Mouse (Mus musculus) limb, embryonic 12.5 days (tissue): ENCODE data around the gene Ren1. TPM values are rescaled to one million over a fixed set of nuclear protein-coding genes. Genes with fewer than 3 reads are reported as not detected.
A peak's percentile ranks its signal among the peaks of the same experiment; 100 is the strongest.

Experiments
- ATAC-seq: fragments of 200-750 bp; cut with Nextera tagmentation; 2 replicates; pipeline ENCODE4 v1.8.0; 2017; ENCODE audit warnings: low read depth, moderate TSS enrichment; ENCODE audit not compliant: insufficient number of reproducible peaks, insufficient read depth, low FRiP score, low TSS enrichment
- H3K27ac ChIP-seq: fragments of 300-500 bp; sonication (generic); 2 replicates; pipeline ENCODE4 v1.5.1; 2016; ENCODE audit warnings: mild to moderate bottlenecking, moderate library complexity
- H3K27me3 ChIP-seq: fragments of 300-500 bp; sonication (generic); 2 replicates; pipeline ENCODE4 v1.6.1; 2016; ENCODE audit warnings: mild to moderate bottlenecking, moderate library complexity
- H3K36me3 ChIP-seq: fragments of 300-500 bp; sonication (generic); 2 replicates; pipeline ENCODE4 v1.6.1; 2016; ENCODE audit warnings: mild to moderate bottlenecking, moderate library complexity
- H3K4me1 ChIP-seq: fragments of 300-500 bp; sonication (generic); replicated peaks from 2 replicates; pipeline ENCODE4 v1.6.1; 2016
- H3K4me2 ChIP-seq: fragments of 300-500 bp; sonication (generic); 2 replicates; pipeline ENCODE4 v1.6.1; 2016; ENCODE audit warnings: mild to moderate bottlenecking, moderate library complexity
- H3K4me3 ChIP-seq: fragments of 300-500 bp; sonication (generic); replicated peaks from 2 replicates; pipeline ENCODE4 v1.5.1; 2016; ENCODE audit warnings: mild to moderate bottlenecking
- H3K9ac ChIP-seq: fragments of 300-500 bp; sonication (generic); replicated peaks from 2 replicates; pipeline ENCODE4 v1.6.1; 2016; ENCODE audit warnings: mild to moderate bottlenecking, moderate library complexity
- H3K9me3 ChIP-seq: fragments of 300-500 bp; sonication (generic); 2 replicates; pipeline ENCODE4 v1.6.1; 2016; ENCODE audit warnings: mild to moderate bottlenecking, moderate library complexity
- WGBS: fragments of 180-500 bp; shearing (Covaris S2); methylation state at CpG from one replicate; pipeline ENCODE4 v1.1.7; 2016; 5-methylcytosine and 5-hydroxymethylcytosine counted together
- polyA plus RNA-seq: library from polyadenylated mRNA; unstranded; fragments of >200 nt; fragmentation: Nextera tagmentation; extraction: Ambion mirVana; gene quantifications from 2 replicates; pipeline ENCODE4 v1.2.1, GENCODE M21; 2016

Gene Ren1
- not detected in 2 replicates for polyA plus RNA-seq

DNA sequence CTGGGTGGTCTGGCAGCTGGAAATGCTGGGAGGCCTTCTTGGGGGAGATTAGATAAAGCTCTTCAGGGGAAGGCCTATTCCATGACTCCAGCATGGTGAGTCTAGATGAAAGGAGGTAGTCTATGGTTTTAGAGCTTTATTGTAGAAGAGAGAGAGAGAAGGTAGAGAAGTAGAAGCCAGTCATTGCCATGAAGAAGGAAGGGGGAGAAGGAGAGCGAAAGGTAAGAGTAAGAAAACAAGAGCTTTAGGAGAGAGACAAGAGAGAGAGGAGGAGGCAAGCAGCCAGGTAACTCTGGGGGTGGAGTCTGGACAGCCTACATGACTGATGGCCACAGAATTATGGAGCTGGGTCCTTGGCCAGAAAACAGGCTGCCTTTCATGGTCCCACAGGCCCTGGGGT is at the start of gene Ren1:
Ren1 (plus strand) TSS at position 301 of the 400 bp plus-strand sequence.
- no peak within 1 kb of the TSS for H3K9ac ChIP-seq
- WGBS = 92% methylated on average over 1 of the region's 1 CpGs
- H3K27me3 ChIP-seq = peaks cover 18% of the 10 kb centered on the region; the same call in 1 of the 2 replicates
- no peaks in the 10 kb centered on the region for H3K4me1 ChIP-seq
- no peak within 1 kb of the TSS for H3K4me3 ChIP-seq
- H3K27ac ChIP-seq = no peak within 1 kb of the TSS
- no peak within 1 kb of the TSS for H3K4me2 ChIP-seq
- no peak for ATAC-seq
- H3K9me3 ChIP-seq = no peaks in the 10 kb centered on the region
- H3K36me3 ChIP-seq = no peaks in the 10 kb centered on the region

DNA sequence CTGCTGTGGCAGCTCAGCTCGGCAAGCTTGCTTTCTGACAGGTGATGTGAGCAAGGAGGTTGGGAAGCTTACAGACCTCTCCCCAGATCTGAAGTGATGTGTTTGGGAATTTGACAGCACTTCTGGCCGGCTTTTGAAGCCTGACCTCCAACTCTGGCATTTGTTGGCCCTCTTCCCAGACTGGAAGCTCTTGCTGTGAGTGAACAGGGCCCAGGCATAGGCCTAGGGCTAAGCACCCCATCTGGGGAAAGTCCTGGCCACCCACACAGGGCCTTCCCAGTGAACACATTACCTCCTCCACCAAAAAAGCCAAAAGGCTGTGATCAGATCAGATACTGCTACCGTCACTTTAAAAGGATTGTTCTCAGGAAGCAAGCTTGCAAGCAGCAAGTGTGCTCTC is 47.8 kb upstream of the Ren1 start:
- no peak overlapping the region for H3K9ac ChIP-seq
- no peaks in the 10 kb centered on the region for H3K36me3 ChIP-seq
- H3K27ac ChIP-seq = 0 out of 2 replicates have a peak overlapping the region, but pooled peaks have one; percentile 45
- H3K4me3 ChIP-seq = no peak overlapping the region
- peaks cover 13% of the 10 kb centered on the region for H3K4me1 ChIP-seq
- H3K9me3 ChIP-seq = no peaks in the 10 kb centered on the region
- 59% methylated on average over 3 of the region's 3 CpGs for WGBS
- H3K4me2 ChIP-seq = no peak overlapping the region
- ATAC-seq = no peak
- H3K27me3 ChIP-seq = peaks cover 36% of the 10 kb centered on the region

DNA sequence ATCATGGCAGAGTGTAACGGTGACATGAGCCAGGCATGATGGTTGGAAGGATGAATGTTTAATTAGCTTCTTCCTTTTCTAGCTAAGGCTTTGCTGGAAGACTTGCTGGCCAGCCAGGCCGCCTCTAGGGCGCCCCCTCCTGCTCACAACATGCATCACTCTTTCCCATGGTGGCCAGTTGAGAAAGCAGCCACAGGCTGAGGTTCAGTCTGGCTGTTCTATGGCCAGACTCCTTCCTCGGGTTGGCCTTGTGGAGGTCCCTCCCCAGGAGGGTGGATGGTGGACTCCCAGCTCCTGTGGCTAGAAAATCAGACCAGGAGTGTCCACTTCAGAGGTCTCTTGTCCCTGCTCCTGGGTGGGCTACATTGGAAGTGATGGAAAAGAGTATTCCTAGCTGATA is 43.5 kb upstream of the Ren1 start:
- Histone ChIP-seq H3K9me3 (no peaks in the 10 kb centered on the region), H3K27ac (no peak overlapping the region), H3K4me2 (no peak overlapping the region), H3K4me3 (no peak overlapping the region), H3K27me3 (no peaks in the 10 kb centered on the region; the same call in 1 of the 2 replicates), H3K36me3 (no peaks in the 10 kb centered on the region), H3K9ac (no peak overlapping the region), H3K4me1 (no peaks in the 10 kb centered on the region; the same call in 1 of the 2 replicates)
- 9% methylated on average over 4 of the region's 4 CpGs for WGBS
- ATAC-seq = no peak

DNA sequence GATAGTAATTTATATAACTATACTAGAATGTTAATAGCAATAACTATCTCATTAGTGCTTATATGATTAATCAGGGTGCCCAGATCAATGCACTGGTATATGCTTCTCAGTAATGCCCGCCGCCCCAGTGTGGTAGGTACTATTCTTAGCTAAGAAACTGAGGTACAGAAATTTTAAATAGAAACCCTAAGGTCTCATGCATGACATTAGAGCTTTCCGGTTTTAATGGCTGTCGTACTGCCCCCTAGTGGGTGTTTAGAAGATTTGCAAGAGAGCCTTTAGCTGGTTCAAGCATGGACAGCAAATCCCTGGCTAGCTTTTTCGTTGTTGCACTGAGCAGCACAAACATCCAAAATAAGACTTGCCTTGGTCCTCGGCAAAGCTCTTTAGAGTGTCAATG is 43.0 kb upstream of the Ren1 start:
- Histone ChIP-seq H3K27me3 (no peaks in the 10 kb centered on the region; the same call in 1 of the 2 replicates), H3K4me1 (no peaks in the 10 kb centered on the region; the same call in 1 of the 2 replicates), H3K9me3 (no peaks in the 10 kb centered on the region), H3K9ac (no peak overlapping the region), H3K36me3 (no peaks in the 10 kb centered on the region), H3K27ac (no peak overlapping the region), H3K4me3 (no peak overlapping the region), H3K4me2 (no peak overlapping the region)
- no peak for ATAC-seq
- 18% methylated on average over 6 of the region's 6 CpGs for WGBS

DNA sequence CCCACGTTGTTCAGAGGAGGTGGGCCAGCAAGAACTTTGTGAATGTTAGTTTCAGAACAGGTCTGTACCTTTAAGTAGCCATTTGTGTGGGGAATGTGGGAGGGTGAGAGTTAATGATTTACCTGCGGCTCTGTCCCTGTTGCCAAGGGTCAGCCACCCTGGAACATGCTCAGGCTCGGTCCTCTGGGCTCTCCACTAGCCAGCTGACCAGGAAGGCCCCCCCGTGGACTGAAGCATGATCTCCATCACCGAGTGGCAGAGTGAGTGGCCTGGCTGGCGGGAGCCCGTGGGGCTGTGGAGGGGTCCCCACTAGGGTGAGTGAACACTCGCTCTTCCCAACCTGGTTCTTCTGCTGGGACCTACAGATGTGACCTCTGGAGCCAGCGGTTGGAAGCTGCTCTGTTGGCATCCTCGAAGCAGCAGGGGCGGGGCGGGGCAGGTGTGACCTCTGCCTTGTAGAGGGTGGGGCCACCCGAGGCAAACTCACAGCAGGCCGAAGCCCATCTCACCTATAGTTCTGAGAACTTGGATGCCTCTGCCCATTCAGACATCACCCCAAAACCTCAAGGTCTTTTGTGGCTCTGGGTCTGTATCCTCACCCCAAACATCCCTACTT is 40.5 kb upstream of the Ren1 start, which contains the start of gene Golt1a:
Golt1a (plus strand) TSS at position 149 of the 616 bp plus-strand sequence.
- no peak within 1 kb of the TSS for H3K9ac ChIP-seq
- no peaks in the 10 kb centered on the region; the same call in 1 of the 2 replicates for H3K4me1 ChIP-seq
- H3K9me3 ChIP-seq = no peaks in the 10 kb centered on the region
- no peaks in the 10 kb centered on the region for H3K36me3 ChIP-seq
- no peak within 1 kb of the TSS for H3K27ac ChIP-seq
- H3K4me2 ChIP-seq = no peak within 1 kb of the TSS
- H3K4me3 ChIP-seq = no peak within 1 kb of the TSS
- 50% methylated on average over 14 of the region's 14 CpGs for WGBS
- no peak for ATAC-seq
- H3K27me3 ChIP-seq = peaks cover 5% of the 10 kb centered on the region; the same call in 1 of the 2 replicates

DNA sequence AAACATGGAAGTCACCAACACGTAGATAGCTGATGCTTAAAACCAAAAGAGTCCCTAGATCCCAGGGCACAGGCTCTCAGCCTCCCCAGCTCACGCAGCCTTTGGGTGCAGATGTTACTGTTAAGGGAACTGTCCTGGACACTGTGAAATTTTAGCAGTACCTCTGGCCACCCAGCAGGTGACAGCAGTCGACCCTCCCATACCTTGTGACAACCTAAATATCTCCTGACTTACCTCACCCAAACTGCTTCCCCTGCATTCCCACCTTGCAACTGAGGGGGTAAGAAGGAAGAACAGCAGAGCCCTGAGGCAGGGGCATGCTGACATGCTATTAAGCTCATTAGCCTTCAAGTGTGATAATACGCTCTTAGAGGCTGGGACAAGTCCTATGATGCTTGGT is 39.1 kb upstream of the Ren1 start:
- Histone ChIP-seq H3K9me3 (no peaks in the 10 kb centered on the region), H3K9ac (no peak overlapping the region), H3K27me3 (peaks cover 5% of the 10 kb centered on the region; the same call in 1 of the 2 replicates), H3K4me1 (no peaks in the 10 kb centered on the region; the same call in 1 of the 2 replicates), H3K4me3 (no peak overlapping the region), H3K36me3 (no peaks in the 10 kb centered on the region), H3K27ac (no peak overlapping the region), H3K4me2 (no peak overlapping the region)
- ATAC-seq = no peak
- 57% methylated on average over 4 of the region's 4 CpGs for WGBS

DNA sequence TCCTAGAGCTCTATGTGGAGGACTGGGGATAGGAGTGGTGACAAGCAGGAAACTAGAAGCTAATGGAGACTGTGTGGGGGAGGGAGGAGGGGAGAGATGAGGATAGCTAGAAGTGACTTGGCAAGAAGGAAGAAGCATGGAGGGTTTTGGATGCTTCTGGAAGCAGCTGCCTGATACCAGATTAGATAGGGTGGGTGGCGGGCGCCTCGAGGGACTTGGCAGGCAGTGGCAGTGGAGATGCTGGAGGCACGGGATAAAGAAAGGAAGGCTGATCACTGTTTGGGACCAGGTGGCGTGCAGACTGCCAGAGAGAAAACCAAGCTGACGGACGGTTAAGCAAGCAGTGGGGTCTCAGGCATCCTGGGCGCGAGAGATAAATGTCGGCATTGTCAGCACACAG is 38.4 kb upstream of the Ren1 start:
- 41% methylated on average over 10 of the region's 10 CpGs for WGBS
- Histone ChIP-seq H3K4me3 (no peak overlapping the region), H3K9ac (no peak overlapping the region), H3K4me2 (no peak overlapping the region), H3K9me3 (no peaks in the 10 kb centered on the region), H3K27me3 (peaks cover 5% of the 10 kb centered on the region; the same call in 1 of the 2 replicates), H3K27ac (no peak overlapping the region), H3K4me1 (no peaks in the 10 kb centered on the region; the same call in 1 of the 2 replicates), H3K36me3 (no peaks in the 10 kb centered on the region)
- ATAC-seq = no peak

DNA sequence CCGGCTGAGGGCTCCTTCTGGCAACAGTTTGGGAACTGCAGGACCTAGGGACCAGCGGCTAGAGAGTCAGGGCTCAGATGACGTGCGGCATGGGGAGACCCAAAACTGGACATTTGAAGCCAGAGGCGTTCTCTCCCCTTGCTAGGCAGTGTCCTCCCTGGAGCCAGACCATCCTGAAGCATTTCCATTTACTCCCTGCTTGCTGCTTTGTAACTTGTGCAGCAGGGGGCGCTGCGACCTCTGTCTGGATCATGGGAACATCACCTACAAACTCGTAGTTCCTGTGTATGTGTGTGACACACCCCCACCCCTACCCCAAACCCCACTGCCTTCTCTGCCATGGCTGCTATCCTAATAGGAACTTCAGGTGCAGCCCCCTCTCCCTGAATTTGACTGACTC is 35.9 kb upstream of the Ren1 start:
- ATAC-seq = no peak
- peaks cover 5% of the 10 kb centered on the region; the same call in 1 of the 2 replicates for H3K27me3 ChIP-seq
- H3K4me3 ChIP-seq = no peak overlapping the region
- no peaks in the 10 kb centered on the region for H3K4me1 ChIP-seq
- H3K27ac ChIP-seq = no peak overlapping the region
- no peak overlapping the region for H3K9ac ChIP-seq
- no peak overlapping the region for H3K4me2 ChIP-seq
- no peaks in the 10 kb centered on the region for H3K36me3 ChIP-seq
- 28% methylated on average over 8 of the region's 8 CpGs for WGBS
- no peaks in the 10 kb centered on the region for H3K9me3 ChIP-seq

DNA sequence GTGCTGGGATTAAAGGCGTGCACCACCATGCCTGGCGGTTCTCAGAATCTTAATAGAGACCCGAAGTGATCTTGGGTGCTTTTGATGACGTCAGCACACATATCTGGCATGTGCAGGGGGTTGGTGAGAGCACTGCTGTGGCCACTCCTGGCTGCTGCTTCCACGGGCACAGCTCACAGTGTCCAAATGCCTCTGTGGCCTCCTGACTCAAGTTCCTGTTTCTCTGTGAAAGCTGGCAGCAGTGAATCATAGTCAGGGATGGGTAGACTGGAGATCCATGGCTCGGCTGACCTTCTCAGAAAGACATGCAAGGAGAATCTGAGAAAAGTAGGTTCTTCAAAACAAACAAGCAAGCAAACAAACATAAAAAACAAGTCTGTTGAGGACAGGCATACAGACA is 34.5 kb upstream of the Ren1 start:
- H3K4me2 ChIP-seq = no peak overlapping the region
- no peak for ATAC-seq
- peaks cover 5% of the 10 kb centered on the region; the same call in 1 of the 2 replicates for H3K27me3 ChIP-seq
- H3K9ac ChIP-seq = no peak overlapping the region
- H3K4me1 ChIP-seq = no peaks in the 10 kb centered on the region
- no peaks in the 10 kb centered on the region for H3K36me3 ChIP-seq
- 85% methylated on average over 6 of the region's 6 CpGs for WGBS
- no peak overlapping the region for H3K27ac ChIP-seq
- no peaks in the 10 kb centered on the region for H3K9me3 ChIP-seq
- no peak overlapping the region for H3K4me3 ChIP-seq

DNA sequence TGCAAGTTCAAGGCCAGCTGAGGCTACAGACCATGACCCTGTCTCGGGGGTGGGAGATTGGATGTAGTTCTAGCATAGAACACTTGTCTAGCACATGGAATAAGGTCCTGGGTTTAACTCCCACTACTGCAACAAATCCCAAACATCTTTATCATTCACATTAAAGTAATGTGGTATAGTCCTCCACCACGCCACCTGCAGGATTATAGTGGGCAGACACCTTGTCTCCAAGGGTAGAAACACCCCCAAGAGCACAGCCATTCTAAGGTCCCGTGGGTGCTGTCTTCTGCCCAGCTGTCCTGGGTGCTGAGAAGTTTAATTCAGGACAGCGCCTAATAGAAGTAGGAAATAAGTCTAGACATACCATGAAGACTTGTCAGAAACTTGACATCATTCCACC is 33.7 kb upstream of the Ren1 start:
- H3K9ac ChIP-seq = no peak overlapping the region
- no peaks in the 10 kb centered on the region for H3K9me3 ChIP-seq
- no peak for ATAC-seq
- no peaks in the 10 kb centered on the region for H3K4me1 ChIP-seq
- 83% methylated on average over 4 of the region's 4 CpGs for WGBS
- no peak overlapping the region for H3K27ac ChIP-seq
- no peak overlapping the region for H3K4me3 ChIP-seq
- no peaks in the 10 kb centered on the region for H3K36me3 ChIP-seq
- peaks cover 5% of the 10 kb centered on the region; the same call in 1 of the 2 replicates for H3K27me3 ChIP-seq
- H3K4me2 ChIP-seq = no peak overlapping the region

DNA sequence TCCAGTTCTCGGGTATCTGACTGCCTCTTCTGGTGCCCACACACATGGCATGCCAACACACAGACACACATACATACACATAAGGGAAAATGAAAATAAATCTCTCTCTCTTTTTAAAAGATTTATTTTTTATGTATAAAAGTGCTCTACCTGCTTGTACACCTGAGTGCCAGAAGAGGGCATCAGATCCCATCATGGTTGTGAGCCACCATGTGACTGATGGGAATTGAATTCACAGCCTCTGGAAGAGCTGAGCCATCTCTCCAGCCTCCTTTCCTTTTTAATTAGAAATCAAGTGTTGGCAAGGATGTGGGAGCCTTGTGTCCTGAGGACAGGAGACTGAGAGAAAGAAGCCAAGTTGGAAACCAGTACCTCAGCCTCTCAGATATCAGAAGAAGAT is 33.2 kb upstream of the Ren1 start:
- peaks cover 5% of the 10 kb centered on the region; the same call in 1 of the 2 replicates for H3K27me3 ChIP-seq
- no peaks in the 10 kb centered on the region for H3K4me1 ChIP-seq
- H3K27ac ChIP-seq = no peak overlapping the region
- no peaks in the 10 kb centered on the region for H3K36me3 ChIP-seq
- no peak overlapping the region for H3K9ac ChIP-seq
- 70% methylated on average over 1 of the region's 1 CpGs for WGBS
- no peak overlapping the region for H3K4me2 ChIP-seq
- H3K4me3 ChIP-seq = no peak overlapping the region
- no peaks in the 10 kb centered on the region for H3K9me3 ChIP-seq
- no peak for ATAC-seq
